Mouse (Mus musculus) thymus, postnatal 14 days (tissue): ENCODE results near the gene Cchcr1.
"Not testable (repeated sequence)": the region's sequence is repeated elsewhere in the genome, so short reads cannot be mapped to it uniquely, and the experiment has no call there.

Source experiments
- DNase-seq: peaks from one replicate; pipeline ENCODE4 v3.0.0; 2021

The Cchcr1 gene

GRCm38 (mm10) chr17:35516652-35517500 lies at the start of gene Cchcr1, which contains the start of gene Tcf19:
Gene Cchcr1 (plus strand): TSS chr17:35517100.
Gene Tcf19 (minus strand): TSS chr17:35516824.
- DNase-seq: peak; percentile 99

GRCm38 (mm10) chr17:35468936-35469335 lies 48.0 kb upstream of the Cchcr1 start:
- not testable (repeated sequence) for DNase-seq

GRCm38 (mm10) chr17:35469842-35470751 lies 46.8 kb upstream of the Cchcr1 start, which contains the start of gene H2-Q10:
Gene H2-Q10 (plus strand): TSS chr17:35470089.
- DNase-seq: peak; percentile 6

- peak; percentile 64 for DNase-seq
Observed at GRCm38 (mm10) chr17:35484066-35484465, 32.8 kb upstream of the Cchcr1 start.

- no peak for DNase-seq
Observed at GRCm38 (mm10) chr17:35485702-35486101, 31.2 kb upstream of the Cchcr1 start.

- DNase-seq: no peak
Observed at GRCm38 (mm10) chr17:35486726-35487125, 30.2 kb upstream of the Cchcr1 start.

- DNase-seq: no peak
Observed at GRCm38 (mm10) chr17:35488041-35488440, 28.9 kb upstream of the Cchcr1 start.

- DNase-seq: no peak
Observed at GRCm38 (mm10) chr17:35490320-35490719, 26.6 kb upstream of the Cchcr1 start.

GRCm38 (mm10) chr17:35497124-35497523 lies 19.8 kb upstream of the Cchcr1 start:
- no peak for DNase-seq

GRCm38 (mm10) chr17:35502226-35502625 lies 14.7 kb upstream of the Cchcr1 start:
- DNase-seq: no peak

- DNase-seq: no peak
Observed at GRCm38 (mm10) chr17:35502762-35503161, 14.1 kb upstream of the Cchcr1 start.

GRCm38 (mm10) chr17:35503849-35504248 lies 13.1 kb upstream of the Cchcr1 start:
- DNase-seq: no peak

GRCm38 (mm10) chr17:35504628-35505481 lies 12.0 kb upstream of the Cchcr1 start:
- no peak for DNase-seq

- DNase-seq: no peak
Observed at GRCm38 (mm10) chr17:35505776-35506175, 11.1 kb upstream of the Cchcr1 start, which contains the start of gene Pou5f1. Gene Pou5f1 (plus strand): TSS chr17:35506018.

- DNase-seq: no peak
Observed at GRCm38 (mm10) chr17:35506881-35507280, 10.0 kb upstream of the Cchcr1 start.

GRCm38 (mm10) chr17:35507556-35508260 lies 9.2 kb upstream of the Cchcr1 start:
- DNase-seq: no peak

- not testable (repeated sequence) for DNase-seq
Observed at GRCm38 (mm10) chr17:35508279-35508678, 8.6 kb upstream of the Cchcr1 start.

GRCm38 (mm10) chr17:35509284-35509683 lies 7.6 kb upstream of the Cchcr1 start:
- peak; percentile 75 for DNase-seq

GRCm38 (mm10) chr17:35512916-35513626 lies 3.8 kb upstream of the Cchcr1 start:
- DNase-seq: no peak

- DNase-seq: peak; percentile 86
Observed at GRCm38 (mm10) chr17:35513886-35514285, 3.0 kb upstream of the Cchcr1 start.

GRCm38 (mm10) chr17:35514756-35515155 lies 2.1 kb upstream of the Cchcr1 start:
- DNase-seq: no peak
